In genomic region chr2:54983839-54984238, GRCm38 (mm10) we compare ENCODE assay signal across 29 mouse cellular contexts.
DNase-seq lines count a peak whose midpoint lies in the region; ATAC-seq lines count a peak whose summit lies in the region.
"Had no signal": no experiment of that assay in that cellular context is flagged by ENCODE, and none has a peak within 500 bp of the region (broad histone marks: within the 10 kb centered on the region; RNA-seq: fewer than 3 reads in every experiment).

No protein-coding gene starts in this region.

- no peaks in the 10 kb centered on the region for H3K27me3 ChIP-seq in forebrain, embryonic 15.5 days
- no peaks in the 10 kb centered on the region for H3K27me3 ChIP-seq in forebrain, embryonic 16.5 days (replicated peaks; ENCODE audit: control insufficient read depth, insufficient read depth, low read length)
- H3K27me3 ChIP-seq in midbrain, embryonic 14.5 days (ENCODE audit: control insufficient read depth, insufficient read depth, low read length), result no peaks in the 10 kb centered on the region
- H3K27me3 ChIP-seq in midbrain, embryonic 11.5 days (ENCODE audit: control insufficient read depth, insufficient read depth, low read length), result no peaks in the 10 kb centered on the region
- no peaks in the 10 kb centered on the region for H3K27me3 ChIP-seq in midbrain, embryonic 16.5 days (ENCODE audit: control insufficient read depth, insufficient read depth, low read depth, low read length)
- H3K27me3 ChIP-seq: embryonic facial prominence, embryonic 13.5 days; heart, embryonic 13.5 days had no signal

- 64% methylated on average over 1 of the region's 1 CpGs for WGBS in forebrain, embryonic 15.5 days
- WGBS in forebrain, embryonic 16.5 days, result 77% methylated on average over 1 of the region's 1 CpGs
- WGBS in midbrain, embryonic 14.5 days, result 79% methylated on average over 1 of the region's 1 CpGs
- WGBS in midbrain, embryonic 11.5 days, result 69% methylated on average over 1 of the region's 1 CpGs
- 57% methylated on average over 1 of the region's 1 CpGs for WGBS in midbrain, embryonic 16.5 days

- H3K9me3 ChIP-seq in forebrain, embryonic 15.5 days, result no peaks in the 10 kb centered on the region
- no peaks in the 10 kb centered on the region for H3K9me3 ChIP-seq in forebrain, embryonic 16.5 days (ENCODE audit: control insufficient read depth, low read length)
- H3K9me3 ChIP-seq in midbrain, embryonic 14.5 days (ENCODE audit: control insufficient read depth, low read length), result no peaks in the 10 kb centered on the region
- no peaks in the 10 kb centered on the region for H3K9me3 ChIP-seq in midbrain, embryonic 11.5 days (ENCODE audit: control insufficient read depth, low read length)
- H3K9me3 ChIP-seq in midbrain, embryonic 16.5 days (replicated peaks; ENCODE audit: control insufficient read depth, low read length, poor library complexity, severe bottlenecking), result no peaks in the 10 kb centered on the region
- H3K9me3 ChIP-seq: embryonic facial prominence, embryonic 10.5 days; embryonic facial prominence, embryonic 13.5 days; heart, embryonic 10.5 days; heart, embryonic 13.5 days had no signal

- no peak overlapping the region for H3K9ac ChIP-seq in forebrain, embryonic 15.5 days (replicated peaks)
- H3K9ac ChIP-seq in forebrain, embryonic 16.5 days (replicated peaks; ENCODE audit: low read depth, low read length), result no peak overlapping the region
- H3K9ac ChIP-seq in midbrain, embryonic 14.5 days (replicated peaks; ENCODE audit: low read length), result no peak overlapping the region
- no peak overlapping the region for H3K9ac ChIP-seq in midbrain, embryonic 11.5 days (ENCODE audit: low read length)
- no peak overlapping the region for H3K9ac ChIP-seq in midbrain, embryonic 16.5 days (ENCODE audit: low read depth, low read length)
- H3K9ac ChIP-seq: embryonic facial prominence, embryonic 13.5 days; heart, embryonic 13.5 days; hindbrain, embryonic 14.5 days had no signal

- no peaks in the 10 kb centered on the region for H3K36me3 ChIP-seq in forebrain, embryonic 15.5 days
- no peaks in the 10 kb centered on the region for H3K36me3 ChIP-seq in forebrain, embryonic 16.5 days (ENCODE audit: control insufficient read depth, insufficient read depth)
- H3K36me3 ChIP-seq in midbrain, embryonic 14.5 days (ENCODE audit: control insufficient read depth, insufficient read depth, low read length), result no peaks in the 10 kb centered on the region
- H3K36me3 ChIP-seq in midbrain, embryonic 11.5 days (ENCODE audit: control insufficient read depth, insufficient read depth, low read length), result no peaks in the 10 kb centered on the region
- H3K36me3 ChIP-seq in midbrain, embryonic 16.5 days (ENCODE audit: control insufficient read depth, insufficient read depth, low read length), result no peaks in the 10 kb centered on the region
- H3K36me3 ChIP-seq: embryonic facial prominence, embryonic 10.5 days; embryonic facial prominence, embryonic 13.5 days; heart, embryonic 10.5 days; heart, embryonic 13.5 days had no signal

- ATAC-seq in forebrain, embryonic 15.5 days (replicated peaks), result peak; percentile 58; the same call in 1 of the 2 replicates
- ATAC-seq in forebrain, embryonic 16.5 days, result no peak
- ATAC-seq in midbrain, embryonic 14.5 days (ENCODE audit: low FRiP score, low TSS enrichment), result no peak
- ATAC-seq in midbrain, embryonic 11.5 days (ENCODE audit: low FRiP score), result no peak
- peak; percentile 58; the same call in 1 of the 2 replicates for ATAC-seq in midbrain, embryonic 16.5 days
- ATAC-seq: hindbrain, postnatal 0 days; inflammation-experienced regulatory T-cells, adult 6 months; intestine, embryonic 16.5 days had no signal

- H3K27ac ChIP-seq in forebrain, embryonic 15.5 days (replicated peaks), result no peak overlapping the region
- H3K27ac ChIP-seq in forebrain, embryonic 16.5 days (ENCODE audit: low read length), result no peak overlapping the region
- no peak overlapping the region for H3K27ac ChIP-seq in midbrain, embryonic 14.5 days (replicated peaks; ENCODE audit: low read depth, low read length)
- H3K27ac ChIP-seq in midbrain, embryonic 11.5 days (ENCODE audit: low read depth, low read length), result no peak overlapping the region
- H3K27ac ChIP-seq in midbrain, embryonic 16.5 days (ENCODE audit: low read length), result no peak overlapping the region
- H3K27ac ChIP-seq: embryonic facial prominence, embryonic 10.5 days; embryonic facial prominence, embryonic 13.5 days; heart, embryonic 10.5 days; heart, embryonic 13.5 days; hindbrain, embryonic 14.5 days; hindbrain, postnatal 0 days had no signal

- H3K4me1 ChIP-seq in forebrain, embryonic 15.5 days, result no peaks in the 10 kb centered on the region
- H3K4me1 ChIP-seq in forebrain, embryonic 16.5 days (replicated peaks; ENCODE audit: control insufficient read depth, insufficient read depth, low read length), result no peaks in the 10 kb centered on the region
- H3K4me1 ChIP-seq in midbrain, embryonic 14.5 days (ENCODE audit: control insufficient read depth, insufficient read depth, low read length), result no peaks in the 10 kb centered on the region
- H3K4me1 ChIP-seq in midbrain, embryonic 11.5 days (ENCODE audit: control insufficient read depth, insufficient read depth, low read length), result no peaks in the 10 kb centered on the region
- no peaks in the 10 kb centered on the region for H3K4me1 ChIP-seq in midbrain, embryonic 16.5 days (ENCODE audit: control insufficient read depth, insufficient read depth, low read length)
- H3K4me1 ChIP-seq: embryonic facial prominence, embryonic 10.5 days; embryonic facial prominence, embryonic 13.5 days; heart, embryonic 10.5 days; heart, embryonic 13.5 days had no signal

- no peak overlapping the region for H3K4me3 ChIP-seq in forebrain, embryonic 15.5 days
- H3K4me3 ChIP-seq in forebrain, embryonic 16.5 days (replicated peaks; ENCODE audit: low read length), result no peak overlapping the region
- H3K4me3 ChIP-seq in midbrain, embryonic 14.5 days (replicated peaks; ENCODE audit: low read depth, low read length), result no peak overlapping the region
- H3K4me3 ChIP-seq in midbrain, embryonic 11.5 days (ENCODE audit: low read depth, low read length), result no peak overlapping the region
- H3K4me3 ChIP-seq in midbrain, embryonic 16.5 days (ENCODE audit: low read depth, low read length), result no peak overlapping the region
- H3K4me3 ChIP-seq: embryonic facial prominence, embryonic 10.5 days; embryonic facial prominence, embryonic 13.5 days; erythroblast, embryonic 14.5 days; heart, embryonic 10.5 days; heart, embryonic 13.5 days had no signal

- peak; percentile 3 for DNase-seq in midbrain, embryonic 14.5 days
- no peak for DNase-seq in midbrain, embryonic 11.5 days (ENCODE audit: low spot score, missing footprints)
- peak; percentile 17 for DNase-seq in brain, adult 2 months (ENCODE audit: low read depth, low spot score)
- DNase-seq in urinary bladder, postnatal 25 days (ENCODE audit: low spot score), result no peak
- DNase-seq: adrenal gland, postnatal 10 days; adrenal gland, postnatal 36 days; cerebellum, adult 11-12 months; cerebellum, adult 8-10 months; cerebellum, postnatal 10 days; cerebellum, postnatal 36 days; embryo, embryonic 11 days; gastrocnemius, postnatal 10 days; gastrocnemius, postnatal 36 days; heart, adult 18-20 months; heart, postnatal 14 days; heart, postnatal 4 days; kidney, adult 18-20 months had no signal

- H3K4me2 ChIP-seq in forebrain, embryonic 15.5 days (replicated peaks), result no peak overlapping the region
- no peak overlapping the region for H3K4me2 ChIP-seq in forebrain, embryonic 16.5 days (ENCODE audit: low read length)
- H3K4me2 ChIP-seq in midbrain, embryonic 14.5 days (ENCODE audit: low read length), result no peak overlapping the region
- H3K4me2 ChIP-seq in midbrain, embryonic 11.5 days, result no peak overlapping the region
- no peak overlapping the region for H3K4me2 ChIP-seq in midbrain, embryonic 16.5 days (ENCODE audit: low read length)
- H3K4me2 ChIP-seq: embryonic facial prominence, embryonic 13.5 days; heart, embryonic 13.5 days; hindbrain, embryonic 14.5 days had no signal

Comparison
In these comparisons a context has a peak if more than half of its experiments do, and no peak if none do; other contexts are left out.
1. ATAC-seq: peak in forebrain, embryonic 15.5 days (single experiment) and midbrain, embryonic 16.5 days (single experiment); none in forebrain, embryonic 16.5 days (single experiment), midbrain, embryonic 14.5 days (single experiment) and midbrain, embryonic 11.5 days (single experiment).
2. DNase-seq: peak in midbrain, embryonic 14.5 days (single experiment) and brain, adult 2 months (single experiment); none in midbrain, embryonic 11.5 days (single experiment) and urinary bladder, postnatal 25 days (single experiment).